Mouse (Mus musculus) limb, embryonic 14.5 days (tissue): ENCODE measurements around the gene Ap2a1. TPM values are rescaled to one million over a fixed set of nuclear protein-coding genes. Genes with fewer than 3 reads are reported as not detected.

Experiments used
- ATAC-seq: fragments of 200-750 bp; cut with Nextera tagmentation; 2 replicates; pipeline ENCODE4 v1.8.0; 2017; ENCODE audit warnings: low read depth, moderate number of reproducible peaks, moderate TSS enrichment; ENCODE audit not compliant: low FRiP score
- DNase-seq: peaks from one replicate; pipeline ENCODE4 v3.0.0-alpha.2; 2015; ENCODE audit warnings: low spot score
- H3K27ac ChIP-seq: fragments of 300-500 bp; sonication (generic); replicated peaks from 2 replicates; pipeline ENCODE4 v1.5.1; 2014; ENCODE audit warnings: low read depth, mild to moderate bottlenecking, low read length, moderate library complexity, mixed read lengths
- H3K27me3 ChIP-seq: fragments of 300-500 bp; sonication (generic); 2 replicates; pipeline ENCODE4 v1.6.1; 2014; ENCODE audit warnings: low read length, mixed read lengths; ENCODE audit not compliant: control insufficient read depth, insufficient read depth
- H3K36me3 ChIP-seq: fragments of 300-500 bp; sonication (generic); 2 replicates; pipeline ENCODE4 v1.6.1; 2014; ENCODE audit warnings: mild to moderate bottlenecking, low read length, moderate library complexity, mixed read lengths; ENCODE audit not compliant: control insufficient read depth, insufficient read depth
- H3K4me1 ChIP-seq: fragments of 300-500 bp; sonication (generic); 2 replicates; pipeline ENCODE4 v1.6.1; 2014; ENCODE audit warnings: antibody characterized with exemption, low read length, mixed read lengths; ENCODE audit not compliant: control insufficient read depth, insufficient read depth
- H3K4me2 ChIP-seq: fragments of 300-500 bp; sonication (generic); replicated peaks from 2 replicates; pipeline ENCODE4 v1.6.1; 2014; ENCODE audit warnings: low read depth, mild to moderate bottlenecking, low read length, moderate library complexity; ENCODE audit not compliant: severe bottlenecking
- H3K4me3 ChIP-seq: fragments of 300-500 bp; sonication (generic); replicated peaks from 2 replicates; pipeline ENCODE4 v1.5.1; 2014; ENCODE audit warnings: low read length
- H3K9ac ChIP-seq: fragments of 300-500 bp; sonication (generic); 2 replicates; pipeline ENCODE4 v1.6.1; 2014; ENCODE audit warnings: mild to moderate bottlenecking, low read depth, low read length, moderate library complexity; ENCODE audit not compliant: severe bottlenecking
- H3K9me3 ChIP-seq: fragments of 300-500 bp; sonication (generic); 2 replicates; pipeline ENCODE4 v1.6.1; 2016; ENCODE audit warnings: low read length; ENCODE audit not compliant: control insufficient read depth
- POLR2A ChIP-seq: fragments of 200-500 bp; IDR thresholded peaks from 2 replicates; pipeline ENCODE4 v1.8.0; 2012; ENCODE audit warnings: inconsistent platforms, mild to moderate bottlenecking, moderate library complexity, borderline replicate concordance; ENCODE audit not compliant: insufficient read depth, insufficient read length; ENCODE audit errors: extremely low read depth
- WGBS: fragments of 180-500 bp; shearing (Covaris S2); extraction: QIAGEN DNeasy Blood & Tissue Kit; methylation state at CpG from one replicate; pipeline ENCODE4 v1.1.7; 2014; 5-methylcytosine and 5-hydroxymethylcytosine counted together
- polyA plus RNA-seq, 2 experiments: library from polyadenylated mRNA; depleted of rRNA in 1 of 2; stranded (reverse) in 1 of 2; unstranded in 1 of 2; fragments of >200 nt; fragmentation: Nextera tagmentation in 1 of 2; extraction: Ambion mirVana in 1 of 2; gene quantifications; 2 replicates each; pipeline versions ENCODE4 v1.2.1 to v1.2.3; 2012 to 2014

Ap2a1 gene
- polyA plus RNA-seq, 2 experiments: 75.7 to 113 TPM

DNA sequence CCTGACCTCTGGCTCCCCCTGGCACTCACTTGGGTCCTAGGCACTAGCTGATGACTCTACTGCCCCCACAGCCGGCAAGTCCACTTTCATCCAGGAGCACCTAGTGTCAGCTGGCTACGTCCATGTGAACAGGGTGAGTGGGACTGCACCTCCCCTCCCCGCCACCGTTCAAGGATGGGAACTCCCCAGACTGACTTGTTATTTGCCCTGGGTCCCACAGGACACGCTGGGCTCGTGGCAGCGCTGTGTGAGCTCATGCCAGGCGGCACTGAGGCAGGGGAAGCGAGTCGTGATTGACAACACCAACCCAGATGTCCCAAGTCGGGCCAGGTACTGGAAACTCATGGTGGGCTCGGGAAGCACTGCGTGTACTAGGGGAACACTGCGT, 67.9 kb downstream of the Ap2a1 start:
- no peaks in the 10 kb centered on the region for H3K27me3 ChIP-seq
- H3K4me3 ChIP-seq: no peak overlapping the region
- H3K4me1 ChIP-seq: peaks cover 20% of the 10 kb centered on the region
- H3K9me3 ChIP-seq: no peaks in the 10 kb centered on the region
- H3K9ac ChIP-seq: no peak overlapping the region
- TF ChIP-seq POLR2A: no peak
- no peak overlapping the region for H3K4me2 ChIP-seq
- WGBS: 84% methylated on average over 14 of the region's 14 CpGs
- no peak for DNase-seq
- no peak for ATAC-seq
- H3K36me3 ChIP-seq: peaks cover 56% of the 10 kb centered on the region
- no peak overlapping the region for H3K27ac ChIP-seq

GRCm38 (mm10) chr7:44860576-44861428, 68.5 kb downstream of the Ap2a1 start:
- Histone ChIP-seq H3K27me3 (no peaks in the 10 kb centered on the region), H3K9me3 (no peaks in the 10 kb centered on the region), H3K4me1 (peaks cover 16% of the 10 kb centered on the region), H3K9ac (no peak overlapping the region), H3K36me3 (peaks cover 50% of the 10 kb centered on the region), H3K27ac (0 out of 2 replicates have a peak overlapping the region, but pooled peaks have one; percentile 13), H3K4me3 (no peak overlapping the region), H3K4me2 (no peak overlapping the region)
- 64% methylated on average over 21 of the region's 22 CpGs for WGBS
- ATAC-seq (peak; percentile 19), DNase-seq (peak; percentile 69)
- no peak for TF ChIP-seq POLR2A

GRCm38 (mm10) chr7:44859896-44860295, 69.4 kb downstream of the Ap2a1 start:
- DNase-seq (no peak), ATAC-seq (no peak)
- TF ChIP-seq POLR2A: no peak
- no peak overlapping the region for H3K27ac ChIP-seq
- 93% methylated on average over 11 of the region's 11 CpGs for WGBS
- peaks cover 41% of the 10 kb centered on the region for H3K36me3 ChIP-seq
- no peak overlapping the region for H3K4me3 ChIP-seq
- no peaks in the 10 kb centered on the region for H3K9me3 ChIP-seq
- peaks cover 12% of the 10 kb centered on the region for H3K4me1 ChIP-seq
- H3K27me3 ChIP-seq: no peaks in the 10 kb centered on the region
- no peak overlapping the region for H3K4me2 ChIP-seq
- no peak overlapping the region for H3K9ac ChIP-seq

GRCm38 (mm10) chr7:44857905-44858304, 71.4 kb downstream of the Ap2a1 start:
- 27% methylated on average over 8 of the region's 8 CpGs for WGBS
- H3K4me1 ChIP-seq: peaks cover 21% of the 10 kb centered on the region

DNA sequence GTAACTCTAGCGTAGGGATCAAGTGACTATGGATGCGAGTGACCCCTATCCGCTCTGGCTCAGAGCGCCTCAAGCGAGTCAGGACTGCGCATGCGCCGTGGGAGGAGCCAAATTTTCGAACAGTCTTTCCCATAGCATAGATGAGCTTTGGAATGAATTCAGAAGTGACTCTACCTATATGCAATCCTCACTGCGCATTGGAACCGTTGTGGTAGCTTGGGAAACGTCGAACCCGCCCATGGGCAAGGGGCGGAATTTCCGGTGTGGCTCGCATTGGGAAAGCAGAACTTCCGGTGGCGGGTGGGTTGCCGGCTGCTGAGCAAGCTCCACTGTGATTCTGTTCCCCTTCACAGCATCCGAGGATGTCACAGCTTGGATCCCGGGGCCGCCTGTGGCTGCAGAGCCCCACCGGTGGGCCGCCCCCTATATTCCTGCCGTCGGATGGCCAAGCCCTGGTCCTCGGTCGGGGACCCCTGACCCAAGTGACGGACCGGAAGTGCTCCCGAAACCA, 72.2 kb downstream of the Ap2a1 start, which contains the start of gene Pnkp:
Pnkp (plus strand) TSS at position 98 of the 511 bp plus-strand sequence.
- WGBS: under 1% methylated on average over 32 of the region's 32 CpGs
- Histone ChIP-seq H3K4me2 (peak within 1 kb of the TSS; percentile 92), H3K9ac (peak within 1 kb of the TSS; percentile 76), H3K9me3 (no peaks in the 10 kb centered on the region), H3K27me3 (no peaks in the 10 kb centered on the region), H3K4me1 (peaks cover 21% of the 10 kb centered on the region), H3K4me3 (peak within 1 kb of the TSS; percentile 74), H3K36me3 (peaks cover 21% of the 10 kb centered on the region), H3K27ac (peak within 1 kb of the TSS; percentile 79)
- DNase-seq (peak; percentile 93), ATAC-seq (peak; percentile 58)
- 0 out of 2 replicates have a peak, but pooled peaks have one; percentile 24 for TF ChIP-seq POLR2A

More at GRCm38 (mm10) chr7:44857905-44858304, 71.4 kb downstream of the Ap2a1 start:
- Histone ChIP-seq H3K9me3 (no peaks in the 10 kb centered on the region), H3K27me3 (no peaks in the 10 kb centered on the region), H3K36me3 (peaks cover 25% of the 10 kb centered on the region), H3K9ac (peak overlapping the region; percentile 76), H3K4me3 (peak overlapping the region; percentile 74), H3K4me2 (peak overlapping the region; percentile 92), H3K27ac (no peak overlapping the region)
- ATAC-seq (no peak), DNase-seq (peak; percentile 48)
- TF ChIP-seq POLR2A: no peak
